Mouse (Mus musculus) liver, postnatal 0 days (tissue): ENCODE data around the gene Mrpl2.

Source experiments
- CTCF ChIP-seq: sonication (generic); IDR thresholded peaks from 2 replicates; pipeline ENCODE4 v1.5.1; 2016; ENCODE audit warnings: antibody characterized with exemption, low read depth
- EP300 ChIP-seq: IDR thresholded peaks from 2 replicates; pipeline ENCODE4 v1.6.1; 2016; ENCODE audit warnings: antibody characterized with exemption, low read depth, mild to moderate bottlenecking

DNA sequence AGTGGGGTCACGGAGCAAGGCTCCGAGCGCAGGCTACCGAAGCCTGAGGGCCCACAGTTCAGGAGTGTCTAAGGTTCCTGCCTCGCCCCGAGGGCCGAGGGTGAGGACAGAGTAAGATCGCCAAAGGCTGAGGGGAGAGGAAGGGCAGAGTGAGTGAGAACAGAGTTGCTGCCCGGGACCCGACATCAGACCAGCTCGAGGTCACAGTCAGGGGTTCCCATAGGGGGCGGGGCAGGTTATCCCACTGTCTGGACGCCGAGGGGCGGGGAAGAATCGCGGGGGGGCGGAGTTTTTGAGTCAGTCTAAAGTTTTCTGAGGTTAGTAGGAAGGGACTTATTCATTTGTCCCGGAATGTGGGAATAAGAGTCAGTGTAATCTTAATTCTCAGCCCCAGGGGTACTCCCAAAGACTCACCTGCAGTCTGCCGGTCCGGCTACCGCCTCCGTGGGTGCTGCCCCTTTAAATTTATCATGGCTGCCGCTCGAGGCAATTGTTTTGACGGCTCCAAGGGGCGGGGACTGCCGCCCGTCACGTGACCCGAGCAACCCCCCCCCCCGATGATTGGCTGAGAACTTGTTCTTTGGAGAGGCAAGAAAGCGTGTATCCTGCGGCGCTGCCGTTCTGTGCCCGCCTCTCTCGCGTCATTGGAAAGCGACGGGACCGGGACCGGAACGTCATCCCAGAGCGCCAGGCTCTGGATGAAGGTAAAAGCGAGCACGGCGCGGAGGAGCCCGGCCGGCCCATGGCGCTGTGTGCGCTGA is at the start of gene Mrpl2, which contains the start of gene Klc4:
- TF ChIP-seq CTCF (0 out of 2 replicates have a peak, but pooled peaks have one; percentile 13), EP300 (peak; percentile 62; the same call in 1 of the 2 replicates)
